Comparison of ENCODE assay signal across 1 mouse cellular context in the genomic region with DNA sequence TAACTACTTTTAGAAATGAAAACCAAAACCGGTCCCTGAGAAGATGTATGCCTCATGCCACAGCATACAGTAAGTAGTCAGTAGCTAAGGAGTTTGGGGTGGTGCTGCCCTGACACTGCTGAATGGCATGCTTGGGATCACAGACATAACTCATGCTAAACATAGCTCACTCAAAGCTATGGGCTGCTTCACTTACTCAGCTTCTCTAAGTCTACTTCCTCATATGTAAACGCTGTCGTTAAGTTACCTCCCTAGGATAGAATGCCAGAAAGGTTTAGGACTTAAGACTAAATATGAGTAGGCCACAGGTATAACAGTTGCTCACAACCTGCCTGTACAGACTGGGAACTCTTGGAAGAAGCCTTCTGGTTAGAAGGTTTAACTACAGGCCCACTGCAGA.
TF ChIP-seq lines count a peak whose summit lies in the region.

No protein-coding gene starts in this region.

TF ChIP-seq in CH12.LX, 34 proteins besides CTCF, POLR2A, EP300 and RAD21 (continued from another document):
- TF ChIP-seq CHD1 (IDR thresholded peaks at IDR 0.05; ENCODE audit: low read depth, low read length) (no peak), MEF2A (IDR thresholded peaks at IDR 0.05; ENCODE audit: borderline replicate concordance, low read depth, low read length) (no peak), NELFE (IDR thresholded peaks at IDR 0.05; ENCODE audit: low read depth, low read length) (no peak), JUND (conservative IDR thresholded peaks at IDR 0.05; ENCODE audit: low read depth, low read length) (no peak), USF2 (conservative IDR thresholded peaks at IDR 0.05; ENCODE audit: low read depth, low read length) (no peak)
